9 mouse cellular contexts compared by ENCODE assay signal in genomic region chr10:126853286-126853685, GRCm38 (mm10). TPM values are rescaled to one million over a fixed set of nuclear protein-coding genes. Genes with fewer than 3 reads are reported as not detected.
DNase-seq lines count a peak whose midpoint lies in the region; ATAC-seq lines count a peak whose summit lies in the region.
"Had no signal": no experiment of that assay in that cellular context is flagged by ENCODE, and none has a peak within 500 bp of the region (broad histone marks: within the 10 kb centered on the region; RNA-seq: fewer than 3 reads in every experiment).

No protein-coding gene starts in this region.

- intact Hi-C loops in left cerebral cortex, postnatal 10 days (cut with DNase I): no loop called here

- peak; percentile 16 for DNase-seq in adrenal gland, postnatal 10 days
- DNase-seq in adrenal gland, adult 2 months: no peak
- DNase-seq in left cerebral cortex, adult 18-20 months (ENCODE audit: low spot score in 2 of 2): peak; percentile 58 to 68
- no peak for DNase-seq in left cerebral cortex, postnatal 10 days (ENCODE audit: extremely low spot score in 1 of 2, low spot score in 2 of 2)
- peak; percentile 43 for DNase-seq in NIH3T3 (ENCODE audit: low read depth)
- peak; percentile 12 for DNase-seq in lung, postnatal 36 days
- no peak for DNase-seq in MN1 (ENCODE audit: low spot score)
- DNase-seq: kidney, adult 11 months had no signal

- ATAC-seq in inflammation-experienced regulatory T-cells, adult 6 months: no peak

RNA-seq across cellular contexts. Expression of gene Atp23, which starts 47.9 kb away (rescaled TPM):
- total RNA-seq in adrenal gland, postnatal 10 days (2021): 10 to 100 TPM in 1 of 2 experiments, 1 to 10 TPM in 1; 7.4 to 11.3 TPM
- 1 to 10 TPM; 3.9 to 5.6 TPM for total RNA-seq in adrenal gland, adult 2 months (2021)
- 8.2 and 9.9 TPM in 2 replicates for polyA plus RNA-seq in adrenal gland, adult 2 months (2012; rRNA removed)
- 10 to 100 TPM in 1 of 2 experiments, 1 to 10 TPM in 1; 8.9 to 11.6 TPM for total RNA-seq in left cerebral cortex, adult 18-20 months (2021)
- 10 to 100 TPM in 1 of 2 experiments, 1 to 10 TPM in 1; 8.6 to 10.2 TPM for total RNA-seq in left cerebral cortex, postnatal 10 days (2021)
- 1 to 10 TPM; 3.4 to 7.5 (median 5.1) TPM for polyA plus RNA-seq in inflammation-experienced regulatory T-cells, adult 6 months (2017; shearing (Covaris generic))

Comparison
In these comparisons a context has a peak if more than half of its experiments do, and no peak if none do; other contexts are left out.
1. DNase-seq: peak in adrenal gland, postnatal 10 days (single experiment), left cerebral cortex, adult 18-20 months (2 of 2), NIH3T3 (single experiment) and lung, postnatal 36 days (single experiment); none in adrenal gland, adult 2 months (single experiment), left cerebral cortex, postnatal 10 days (0 of 2) and MN1 (single experiment).